Mouse (Mus musculus) cortical plate, adult 2 months (tissue): ENCODE results near the gene Ndufaf2.

ENCODE experiments used
- CTCF ChIP-seq: fragments of 200-500 bp; IDR thresholded peaks from 2 replicates; pipeline ENCODE4 v1.5.1; 2011; ENCODE audit warnings: mild to moderate bottlenecking, control low read depth, low read length; ENCODE audit not compliant: insufficient read depth; ENCODE audit errors: extremely low read depth
- POLR2A ChIP-seq: fragments of 200-500 bp; IDR thresholded peaks from 2 replicates; pipeline ENCODE4 v1.6.1; 2011; ENCODE audit warnings: mild to moderate bottlenecking, low read length, control low read depth; ENCODE audit not compliant: insufficient read depth; ENCODE audit errors: extremely low read depth

GRCm38 (mm10) chr13:108086724-108087123, 71.7 kb downstream of the Ndufaf2 start:
- no peak for TF ChIP-seq CTCF
- no peak for TF ChIP-seq POLR2A
